Mouse (Mus musculus): ENCODE results near the gene Dnm3.

Dnm3 gene

GRCm38 (mm10) chr1:162108726-162109436 lies 369.0 kb downstream of the Dnm3 start:
- DNase-seq (ENCODE audit: low spot score) = no peak

- DNase-seq (ENCODE audit: low spot score) = no peak
These were observed 369.6 kb downstream of the Dnm3 start for GRCm38 (mm10) chr1:162108181-162108671.

- DNase-seq (ENCODE audit: low spot score) = no peak
These were observed 370.7 kb downstream of the Dnm3 start for GRCm38 (mm10) chr1:162107011-162107606.

GRCm38 (mm10) chr1:162100961-162101830 lies 376.6 kb downstream of the Dnm3 start:
- no peak for DNase-seq (ENCODE audit: low spot score)

GRCm38 (mm10) chr1:162100033-162100820 lies 377.6 kb downstream of the Dnm3 start:
- DNase-seq (ENCODE audit: low spot score) = no peak

GRCm38 (mm10) chr1:162099203-162099602 lies 378.6 kb downstream of the Dnm3 start:
- DNase-seq (ENCODE audit: low spot score) = no peak

- no peak for DNase-seq (ENCODE audit: low spot score)
These were observed 383.1 kb downstream of the Dnm3 start for GRCm38 (mm10) chr1:162094523-162095272.

GRCm38 (mm10) chr1:162093806-162094522 lies 383.9 kb downstream of the Dnm3 start:
- DNase-seq (ENCODE audit: low spot score) = no peak

- no peak for DNase-seq (ENCODE audit: low spot score)
These were observed 384.8 kb downstream of the Dnm3 start for GRCm38 (mm10) chr1:162092899-162093659.

GRCm38 (mm10) chr1:162092401-162092800 lies 385.4 kb downstream of the Dnm3 start:
- no peak for DNase-seq (ENCODE audit: low spot score)

- DNase-seq (ENCODE audit: low spot score) = no peak
These were observed 393.9 kb downstream of the Dnm3 start for GRCm38 (mm10) chr1:162083886-162084478.

GRCm38 (mm10) chr1:162083354-162083753 lies 394.5 kb downstream of the Dnm3 start:
- no peak for DNase-seq (ENCODE audit: low spot score)

- no peak for DNase-seq (ENCODE audit: low spot score)
These were observed 395.1 kb downstream of the Dnm3 start for GRCm38 (mm10) chr1:162082711-162083110.

- DNase-seq (ENCODE audit: low spot score) = no peak
These were observed 396.0 kb downstream of the Dnm3 start for GRCm38 (mm10) chr1:162081693-162082372.

- no peak for DNase-seq (ENCODE audit: low spot score)
These were observed 397.8 kb downstream of the Dnm3 start for GRCm38 (mm10) chr1:162079989-162080388.

- DNase-seq (ENCODE audit: low spot score) = no peak
These were observed 400.4 kb downstream of the Dnm3 start for GRCm38 (mm10) chr1:162077454-162077853.

GRCm38 (mm10) chr1:162076581-162077001 lies 401.2 kb downstream of the Dnm3 start:
- no peak for DNase-seq (ENCODE audit: low spot score)

GRCm38 (mm10) chr1:162075831-162076230 lies 402.0 kb downstream of the Dnm3 start:
- DNase-seq (ENCODE audit: low spot score) = no peak

- DNase-seq (ENCODE audit: low spot score) = no peak
These were observed 402.4 kb downstream of the Dnm3 start for GRCm38 (mm10) chr1:162075416-162075815.
